Mouse (Mus musculus): Measurements from ENCODE around the gene Dut. TPM values are rescaled to one million over a fixed set of nuclear protein-coding genes. Genes with fewer than 3 reads are reported as not detected.
"Not testable (repeated sequence)": the region's sequence is repeated elsewhere in the genome, so short reads cannot be mapped to it uniquely, and the experiment has no call there.

Gene Dut
- polyA plus RNA-seq, 1 experiment from 2014 or later: 97.6 TPM

- Histone ChIP-seq H3K27ac (ENCODE audit: low read length) (no peak overlapping the region), H3K9ac (ENCODE audit: low read length) (no peak overlapping the region), H3K36me3 (ENCODE audit: control insufficient read depth, insufficient read depth, low read length) (no peaks in the 10 kb centered on the region), H3K9me3 (replicated peaks; ENCODE audit: control insufficient read depth, low read length) (no peaks in the 10 kb centered on the region), H3K4me1 (ENCODE audit: control insufficient read depth, insufficient read depth, low read length) (no peaks in the 10 kb centered on the region), H3K27me3 (ENCODE audit: control insufficient read depth, insufficient read depth, low read length) (no peaks in the 10 kb centered on the region), H3K4me3 (replicated peaks; ENCODE audit: low read length) (no peak overlapping the region), H3K4me2 (ENCODE audit: low read depth, low read length) (no peak overlapping the region)
- ATAC-seq (ENCODE audit: insufficient read depth, low FRiP score): no peak
- WGBS: 17% methylated on average over 9 of the region's 9 CpGs
Observed at GRCm38 (mm10) chr2:125263753-125264152, 16.8 kb downstream of the Dut start.

GRCm38 (mm10) chr2:125268876-125269275 is 21.9 kb downstream of the Dut start:
- 69% methylated on average over 1 of the region's 1 CpGs for WGBS
- Histone ChIP-seq H3K4me1 (ENCODE audit: control insufficient read depth, insufficient read depth, low read length) (no peaks in the 10 kb centered on the region), H3K27me3 (ENCODE audit: control insufficient read depth, insufficient read depth, low read length) (no peaks in the 10 kb centered on the region), H3K4me3 (replicated peaks; ENCODE audit: low read length) (no peak overlapping the region), H3K9ac (ENCODE audit: low read length) (no peak overlapping the region), H3K4me2 (ENCODE audit: low read depth, low read length) (no peak overlapping the region), H3K9me3 (replicated peaks; ENCODE audit: control insufficient read depth, low read length) (no peaks in the 10 kb centered on the region), H3K27ac (ENCODE audit: low read length) (no peak overlapping the region), H3K36me3 (ENCODE audit: control insufficient read depth, insufficient read depth, low read length) (no peaks in the 10 kb centered on the region)
- ATAC-seq (ENCODE audit: insufficient read depth, low FRiP score): no peak

- Histone ChIP-seq H3K4me2 (ENCODE audit: low read depth, low read length) (no peak overlapping the region), H3K4me3 (replicated peaks; ENCODE audit: low read length) (no peak overlapping the region), H3K27ac (ENCODE audit: low read length) (no peak overlapping the region), H3K36me3 (ENCODE audit: control insufficient read depth, insufficient read depth, low read length) (no peaks in the 10 kb centered on the region), H3K4me1 (ENCODE audit: control insufficient read depth, insufficient read depth, low read length) (no peaks in the 10 kb centered on the region), H3K9ac (ENCODE audit: low read length) (no peak overlapping the region), H3K27me3 (ENCODE audit: control insufficient read depth, insufficient read depth, low read length) (no peaks in the 10 kb centered on the region), H3K9me3 (replicated peaks; ENCODE audit: control insufficient read depth, low read length) (no peaks in the 10 kb centered on the region)
- 39% methylated on average over 5 of the region's 5 CpGs for WGBS
- no peak; the same call in 1 of the 2 replicates for ATAC-seq (ENCODE audit: insufficient read depth, low FRiP score)
Observed at GRCm38 (mm10) chr2:125275617-125276016, 28.6 kb downstream of the Dut start.

- Histone ChIP-seq H3K4me2 (ENCODE audit: low read depth, low read length) (no peak overlapping the region), H3K9me3 (replicated peaks; ENCODE audit: control insufficient read depth, low read length) (no peaks in the 10 kb centered on the region), H3K4me3 (replicated peaks; ENCODE audit: low read length) (no peak overlapping the region), H3K4me1 (ENCODE audit: control insufficient read depth, insufficient read depth, low read length) (no peaks in the 10 kb centered on the region), H3K9ac (ENCODE audit: low read length) (no peak overlapping the region), H3K27me3 (ENCODE audit: control insufficient read depth, insufficient read depth, low read length) (no peaks in the 10 kb centered on the region), H3K36me3 (ENCODE audit: control insufficient read depth, insufficient read depth, low read length) (no peaks in the 10 kb centered on the region), H3K27ac (ENCODE audit: low read length) (no peak overlapping the region)
- no peak for ATAC-seq (ENCODE audit: insufficient read depth, low FRiP score)
- WGBS: 90% methylated on average over 5 of the region's 5 CpGs
Observed at GRCm38 (mm10) chr2:125276692-125277091, 29.7 kb downstream of the Dut start.

GRCm38 (mm10) chr2:125278474-125278873 is 31.5 kb downstream of the Dut start:
- no peaks in the 10 kb centered on the region for H3K9me3 ChIP-seq (replicated peaks; ENCODE audit: control insufficient read depth, low read length)
- no peak overlapping the region for H3K4me2 ChIP-seq (ENCODE audit: low read depth, low read length)
- no peak overlapping the region for H3K9ac ChIP-seq (ENCODE audit: low read length)
- H3K27ac ChIP-seq (ENCODE audit: low read length): no peak overlapping the region
- no peaks in the 10 kb centered on the region for H3K27me3 ChIP-seq (ENCODE audit: control insufficient read depth, insufficient read depth, low read length)
- no peaks in the 10 kb centered on the region for H3K36me3 ChIP-seq (ENCODE audit: control insufficient read depth, insufficient read depth, low read length)
- H3K4me1 ChIP-seq (ENCODE audit: control insufficient read depth, insufficient read depth, low read length): no peaks in the 10 kb centered on the region
- no peak overlapping the region for H3K4me3 ChIP-seq (replicated peaks; ENCODE audit: low read length)
- WGBS: 41% methylated on average over 7 of the region's 7 CpGs
- ATAC-seq (ENCODE audit: insufficient read depth, low FRiP score): no peak

GRCm38 (mm10) chr2:125279995-125280394 is 33.0 kb downstream of the Dut start:
- not testable (repeated sequence) for H3K9me3 ChIP-seq (replicated peaks; ENCODE audit: control insufficient read depth, low read length); H3K4me3 ChIP-seq (replicated peaks; ENCODE audit: low read length); H3K27me3 ChIP-seq (ENCODE audit: control insufficient read depth, insufficient read depth, low read length); H3K4me2 ChIP-seq (ENCODE audit: low read depth, low read length); ATAC-seq (ENCODE audit: insufficient read depth, low FRiP score); H3K36me3 ChIP-seq (ENCODE audit: control insufficient read depth, insufficient read depth, low read length); H3K4me1 ChIP-seq (ENCODE audit: control insufficient read depth, insufficient read depth, low read length); H3K27ac ChIP-seq (ENCODE audit: low read length); H3K9ac ChIP-seq (ENCODE audit: low read length)
- 76% methylated on average over 9 of the region's 9 CpGs for WGBS

GRCm38 (mm10) chr2:125282334-125283206 is 35.6 kb downstream of the Dut start:
- Histone ChIP-seq H3K27me3 (ENCODE audit: control insufficient read depth, insufficient read depth, low read length) (no peaks in the 10 kb centered on the region), H3K4me3 (replicated peaks; ENCODE audit: low read length) (no peak overlapping the region), H3K27ac (ENCODE audit: low read length) (no peak overlapping the region), H3K4me1 (ENCODE audit: control insufficient read depth, insufficient read depth, low read length) (no peaks in the 10 kb centered on the region), H3K9me3 (replicated peaks; ENCODE audit: control insufficient read depth, low read length) (no peaks in the 10 kb centered on the region), H3K36me3 (ENCODE audit: control insufficient read depth, insufficient read depth, low read length) (no peaks in the 10 kb centered on the region), H3K4me2 (ENCODE audit: low read depth, low read length) (no peak overlapping the region; the same call in 1 of the 2 replicates), H3K9ac (ENCODE audit: low read length) (no peak overlapping the region)
- WGBS: 37% methylated on average over 14 of the region's 14 CpGs
- ATAC-seq (ENCODE audit: insufficient read depth, low FRiP score): no peak

- ATAC-seq (ENCODE audit: insufficient read depth, low FRiP score): no peak
- no peak overlapping the region for H3K27ac ChIP-seq (ENCODE audit: low read length)
- H3K4me3 ChIP-seq (replicated peaks; ENCODE audit: low read length): no peak overlapping the region
- H3K27me3 ChIP-seq (ENCODE audit: control insufficient read depth, insufficient read depth, low read length): no peaks in the 10 kb centered on the region
- no peaks in the 10 kb centered on the region for H3K36me3 ChIP-seq (ENCODE audit: control insufficient read depth, insufficient read depth, low read length)
- no peak overlapping the region for H3K4me2 ChIP-seq (ENCODE audit: low read depth, low read length)
- H3K9ac ChIP-seq (ENCODE audit: low read length): no peak overlapping the region
- H3K9me3 ChIP-seq (replicated peaks; ENCODE audit: control insufficient read depth, low read length): no peaks in the 10 kb centered on the region
- WGBS: 89% methylated on average over 4 of the region's 4 CpGs
- no peaks in the 10 kb centered on the region for H3K4me1 ChIP-seq (ENCODE audit: control insufficient read depth, insufficient read depth, low read length)
Observed at GRCm38 (mm10) chr2:125285777-125286176, 38.8 kb downstream of the Dut start.

GRCm38 (mm10) chr2:125290197-125290965 is 43.4 kb downstream of the Dut start:
- no peak for ATAC-seq (ENCODE audit: insufficient read depth, low FRiP score)
- no peak overlapping the region for H3K4me3 ChIP-seq (replicated peaks; ENCODE audit: low read length)
- no peaks in the 10 kb centered on the region for H3K9me3 ChIP-seq (replicated peaks; ENCODE audit: control insufficient read depth, low read length)
- H3K27me3 ChIP-seq (ENCODE audit: control insufficient read depth, insufficient read depth, low read length): no peaks in the 10 kb centered on the region
- H3K4me1 ChIP-seq (ENCODE audit: control insufficient read depth, insufficient read depth, low read length): no peaks in the 10 kb centered on the region
- no peaks in the 10 kb centered on the region for H3K36me3 ChIP-seq (ENCODE audit: control insufficient read depth, insufficient read depth, low read length)
- H3K27ac ChIP-seq (ENCODE audit: low read length): no peak overlapping the region
- no peak overlapping the region for H3K9ac ChIP-seq (ENCODE audit: low read length)
- H3K4me2 ChIP-seq (ENCODE audit: low read depth, low read length): no peak overlapping the region
- 84% methylated on average over 10 of the region's 10 CpGs for WGBS

All from stomach, embryonic 16.5 days (tissue).